Mouse (Mus musculus) hindbrain, embryonic 14.5 days (tissue): ENCODE measurements around the gene Tspan31. TPM values are rescaled to one million over a fixed set of nuclear protein-coding genes. Genes with fewer than 3 reads are reported as not detected.
A peak's percentile ranks its signal among the peaks of the same experiment; 100 is the strongest.
"Not testable (repeated sequence)": the region's sequence is repeated elsewhere in the genome, so short reads cannot be mapped to it uniquely, and the experiment has no call there.

Experiments used
- ATAC-seq: fragments of 200-750 bp; cut with Nextera tagmentation; 2 replicates; pipeline ENCODE4 v1.8.0; 2017; ENCODE audit warnings: moderate number of reproducible peaks, mild to moderate bottlenecking, moderate TSS enrichment, moderate library complexity; ENCODE audit not compliant: low FRiP score
- DNase-seq: peaks from one replicate; pipeline ENCODE4 v3.0.0-alpha.2; 2015; ENCODE audit warnings: low spot score
- H3K27ac ChIP-seq: fragments of 300-500 bp; sonication (generic); 2 replicates; pipeline ENCODE4 v1.5.1; 2014; ENCODE audit warnings: mild to moderate bottlenecking, moderate library complexity
- H3K27me3 ChIP-seq: fragments of 300-500 bp; sonication (generic); 2 replicates; pipeline ENCODE4 v1.6.1; 2014; ENCODE audit warnings: mild to moderate bottlenecking, low read length, mixed read lengths; ENCODE audit not compliant: control insufficient read depth, insufficient read depth
- H3K36me3 ChIP-seq: fragments of 300-500 bp; sonication (generic); replicated peaks from 2 replicates; pipeline ENCODE4 v1.6.1; 2014; ENCODE audit not compliant: control insufficient read depth, insufficient read depth
- H3K4me1 ChIP-seq: fragments of 300-500 bp; sonication (generic); replicated peaks from 2 replicates; pipeline ENCODE4 v1.6.1; 2014; ENCODE audit warnings: antibody characterized with exemption, low read length, mixed read lengths; ENCODE audit not compliant: control insufficient read depth, insufficient read depth
- H3K4me2 ChIP-seq: fragments of 300-500 bp; sonication (generic); replicated peaks from 2 replicates; pipeline ENCODE4 v1.6.1; 2014; ENCODE audit warnings: mild to moderate bottlenecking, moderate library complexity
- H3K4me3 ChIP-seq: fragments of 300-500 bp; sonication (generic); replicated peaks from 2 replicates; pipeline ENCODE4 v1.5.1; 2014; ENCODE audit warnings: mild to moderate bottlenecking, low read length
- H3K9ac ChIP-seq: fragments of 300-500 bp; sonication (generic); 2 replicates; pipeline ENCODE4 v1.6.1; 2014
- H3K9me3 ChIP-seq: fragments of 300-500 bp; sonication (generic); 2 replicates; pipeline ENCODE4 v1.6.1; 2016; ENCODE audit warnings: low read length; ENCODE audit not compliant: control insufficient read depth
- WGBS: fragments of 180-500 bp; shearing (Covaris S2); extraction: QIAGEN DNeasy Blood & Tissue Kit; methylation state at CpG from one replicate; pipeline ENCODE4 v1.1.7; 2014; 5-methylcytosine and 5-hydroxymethylcytosine counted together
- polyA plus RNA-seq: library from polyadenylated mRNA; unstranded; fragments of >200 nt; fragmentation: Nextera tagmentation; extraction: Ambion mirVana; gene quantifications from 2 replicates; pipeline ENCODE4 v1.2.1, GENCODE M21; 2014

The Tspan31 gene
- polyA plus RNA-seq, 1 experiment from 2014 or later: 83.3 TPM

DNA sequence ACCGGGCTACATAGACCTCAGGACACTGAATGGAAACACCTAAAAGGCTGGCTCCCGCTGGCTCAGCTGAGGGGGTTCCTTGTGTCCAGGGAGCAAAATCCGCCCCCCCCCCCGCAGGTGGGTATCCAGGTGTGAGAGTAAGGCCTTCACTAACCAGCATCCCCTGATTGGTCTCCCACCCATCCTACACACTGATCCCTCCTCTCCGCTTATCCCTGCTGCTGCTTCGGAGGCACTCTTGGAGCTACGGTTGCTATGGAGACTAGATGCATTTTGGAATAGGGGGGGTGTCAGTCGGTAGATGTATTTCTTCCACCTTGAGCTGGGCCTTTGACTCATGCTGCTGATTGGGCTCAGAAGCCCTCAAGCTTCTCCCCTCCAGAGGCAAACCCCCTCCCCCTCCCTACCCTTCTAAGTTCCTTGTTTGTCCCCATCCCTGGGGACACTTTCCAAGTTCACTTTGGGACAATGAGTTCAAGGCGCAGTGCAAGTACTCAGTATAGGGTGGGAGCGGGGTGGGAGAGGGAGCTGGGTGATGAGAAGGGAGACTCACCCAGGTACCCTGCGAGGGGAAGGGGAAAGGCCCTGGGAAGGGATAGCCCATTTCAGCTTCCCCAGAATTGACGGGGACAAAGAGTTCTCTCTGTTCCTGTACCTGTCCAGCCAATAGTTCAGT, 8.1 kb upstream of the Tspan31 start:
- ATAC-seq (peak; percentile 51), DNase-seq (no peak)
- H3K9me3 ChIP-seq: no peaks in the 10 kb centered on the region
- peak overlapping the region; percentile 95 for H3K4me2 ChIP-seq
- peak overlapping the region; percentile 45 for H3K9ac ChIP-seq
- peak overlapping the region; percentile 47 for H3K4me3 ChIP-seq
- H3K27ac ChIP-seq: peak overlapping the region; percentile 90
- 0 out of 2 replicates have a peak, but pooled peaks cover 7% of the 10 kb centered on the region for H3K36me3 ChIP-seq
- 1% methylated on average over 11 of the region's 12 CpGs for WGBS
- H3K27me3 ChIP-seq: peaks cover 12% of the 10 kb centered on the region
- H3K4me1 ChIP-seq: peaks cover 40% of the 10 kb centered on the region

- Histone ChIP-seq H3K9me3 (no peaks in the 10 kb centered on the region), H3K27me3 (peaks cover 12% of the 10 kb centered on the region), H3K27ac (peak overlapping the region; percentile 90), H3K4me3 (peak overlapping the region; percentile 47), H3K4me1 (peaks cover 40% of the 10 kb centered on the region), H3K36me3 (0 out of 2 replicates have a peak, but pooled peaks cover under 1% of the 10 kb centered on the region), H3K4me2 (peak overlapping the region; percentile 95), H3K9ac (peak overlapping the region; percentile 45)
- no peak for DNase-seq
- no peak for ATAC-seq
- 5% methylated on average over 10 of the region's 10 CpGs for WGBS
These were observed 7.5 kb upstream of the Tspan31 start for GRCm38 (mm10) chr10:127077515-127077914.

DNA sequence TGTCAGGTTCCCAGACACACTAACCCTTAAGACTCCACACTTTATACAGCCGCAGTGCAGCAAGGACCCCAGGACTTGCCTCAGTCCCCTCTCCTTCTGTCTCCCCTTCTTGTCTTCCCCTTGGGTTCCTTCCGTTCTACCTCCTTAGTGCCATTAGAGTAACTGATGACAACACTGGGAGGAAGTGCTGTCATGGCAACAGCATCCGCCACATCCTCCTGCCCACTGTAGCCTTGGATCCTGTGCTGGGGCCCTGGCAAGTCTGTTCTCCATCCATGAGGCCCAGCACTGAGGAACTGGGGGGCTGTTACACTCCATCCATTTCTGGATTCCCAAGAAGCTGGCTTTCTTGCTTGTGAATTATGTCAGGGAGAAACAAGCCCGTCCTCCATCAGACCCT, 6.0 kb upstream of the Tspan31 start:
- Histone ChIP-seq H3K27me3 (peaks cover 12% of the 10 kb centered on the region), H3K9me3 (no peaks in the 10 kb centered on the region), H3K9ac (0 out of 2 replicates have a peak overlapping the region, but pooled peaks have one; percentile 11), H3K4me3 (no peak overlapping the region), H3K27ac (no peak overlapping the region), H3K36me3 (no peaks in the 10 kb centered on the region), H3K4me2 (no peak overlapping the region; the same call in 1 of the 2 replicates), H3K4me1 (peaks cover 31% of the 10 kb centered on the region)
- WGBS: 36% methylated on average over 4 of the region's 4 CpGs
- no peak for DNase-seq
- ATAC-seq: no peak

DNA sequence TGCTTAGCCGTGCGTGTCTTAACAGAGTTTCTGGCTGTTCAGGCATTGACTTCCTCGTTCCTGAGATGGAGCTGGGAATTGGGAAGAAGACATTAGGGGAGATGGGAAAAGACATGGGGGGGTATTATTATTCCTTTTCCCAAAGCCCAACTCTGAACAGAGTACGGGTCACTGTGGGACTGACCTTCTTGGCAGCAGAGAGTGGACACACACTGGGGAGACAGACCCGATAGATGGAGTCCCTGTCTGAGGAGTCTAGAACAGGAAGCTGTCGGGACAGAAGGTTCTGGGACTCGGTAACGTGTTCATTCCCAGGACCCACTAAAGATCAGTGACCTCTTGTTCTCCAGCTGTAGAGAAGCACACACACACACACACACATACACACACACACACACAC, 5.6 kb upstream of the Tspan31 start:
- H3K4me3 ChIP-seq: no peak overlapping the region
- H3K4me2 ChIP-seq: no peak overlapping the region
- no peak for DNase-seq
- peaks cover 31% of the 10 kb centered on the region for H3K4me1 ChIP-seq
- no peaks in the 10 kb centered on the region for H3K36me3 ChIP-seq
- no peak overlapping the region for H3K27ac ChIP-seq
- no peak overlapping the region for H3K9ac ChIP-seq
- ATAC-seq: no peak
- 81% methylated on average over 8 of the region's 8 CpGs for whole genome bisulfite sequencing
- H3K9me3 ChIP-seq: no peaks in the 10 kb centered on the region
- peaks cover 9% of the 10 kb centered on the region for H3K27me3 ChIP-seq

GRCm38 (mm10) chr10:127075080-127075479, 5.0 kb upstream of the Tspan31 start, which contains the start of gene Agap2:
TSS of gene Agap2 (plus strand) at chr10:127075284.
- Histone ChIP-seq H3K4me3 (no peak within 1 kb of the TSS), H3K4me2 (no peak within 1 kb of the TSS), H3K36me3 (no peaks in the 10 kb centered on the region), H3K9me3 (no peaks in the 10 kb centered on the region), H3K27ac (no peak within 1 kb of the TSS), H3K9ac (0 out of 2 replicates have a peak within 1 kb of the TSS, but pooled peaks have one; percentile 11), H3K4me1 (peaks cover 25% of the 10 kb centered on the region), H3K27me3 (peaks cover 4% of the 10 kb centered on the region; the same call in 1 of the 2 replicates)
- no peak for ATAC-seq
- no peak for DNase-seq
- 73% methylated on average over 9 of the region's 9 CpGs for WGBS

- no peak overlapping the region for H3K4me3 ChIP-seq
- WGBS: 98% methylated on average over 1 of the region's 1 CpGs
- peaks cover 28% of the 10 kb centered on the region for H3K4me1 ChIP-seq
- ATAC-seq (no peak), DNase-seq (no peak)
- H3K36me3 ChIP-seq: peaks cover under 1% of the 10 kb centered on the region; the same call in 1 of the 2 replicates
- H3K4me2 ChIP-seq: no peak overlapping the region
- H3K27me3 ChIP-seq: no peaks in the 10 kb centered on the region
- no peak overlapping the region for H3K27ac ChIP-seq
- H3K9ac ChIP-seq: no peak overlapping the region
- H3K9me3 ChIP-seq: no peaks in the 10 kb centered on the region
These were observed 3.9 kb upstream of the Tspan31 start for GRCm38 (mm10) chr10:127073981-127074380.

DNA sequence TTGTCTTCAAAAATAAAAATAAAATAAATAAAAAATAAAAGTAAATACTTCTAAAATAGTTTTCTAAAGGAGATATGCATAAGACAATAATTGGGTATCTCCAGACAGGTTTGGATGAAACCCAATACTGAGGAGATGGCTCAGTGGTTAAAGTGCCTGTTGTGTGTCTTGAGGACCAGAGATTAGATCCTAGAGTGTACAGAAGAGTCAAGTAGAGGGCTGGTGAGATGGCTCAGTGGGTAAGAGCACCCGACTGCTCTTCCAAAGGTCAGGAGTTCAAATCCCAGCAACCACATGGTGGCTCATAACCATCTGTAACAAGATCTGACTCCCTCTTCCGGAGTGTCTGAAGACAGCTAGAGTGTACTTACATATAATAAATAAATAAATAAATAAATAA, 2.9 kb upstream of the Tspan31 start:
- not testable (repeated sequence) for H3K27me3 ChIP-seq, H3K9me3 ChIP-seq, H3K9ac ChIP-seq, ATAC-seq, DNase-seq, H3K4me2 ChIP-seq, H3K27ac ChIP-seq, H3K4me3 ChIP-seq
- Histone ChIP-seq H3K36me3 (peaks cover 11% of the 10 kb centered on the region), H3K4me1 (peaks cover 31% of the 10 kb centered on the region)
- WGBS: 87% methylated on average over 2 of the region's 2 CpGs

GRCm38 (mm10) chr10:127072270-127072669, 2.2 kb upstream of the Tspan31 start:
- not testable (repeated sequence) for DNase-seq, H3K4me3 ChIP-seq, H3K27me3 ChIP-seq, ATAC-seq, H3K9ac ChIP-seq, H3K9me3 ChIP-seq, H3K4me2 ChIP-seq, H3K27ac ChIP-seq
- peaks cover 24% of the 10 kb centered on the region for H3K4me1 ChIP-seq
- WGBS: 90% methylated on average over 4 of the region's 4 CpGs
- H3K36me3 ChIP-seq: peaks cover 18% of the 10 kb centered on the region

- H3K9me3 ChIP-seq: no peaks in the 10 kb centered on the region
- H3K27me3 ChIP-seq: no peaks in the 10 kb centered on the region
- no peak overlapping the region for H3K27ac ChIP-seq
- H3K4me1 ChIP-seq: peaks cover 20% of the 10 kb centered on the region
- ATAC-seq: no peak
- H3K36me3 ChIP-seq: peaks cover 29% of the 10 kb centered on the region
- peak overlapping the region; percentile 57 for H3K4me3 ChIP-seq
- DNase-seq: no peak
- WGBS: 80% methylated on average over 9 of the region's 9 CpGs
- peak overlapping the region; percentile 73 for H3K4me2 ChIP-seq
- H3K9ac ChIP-seq: peak overlapping the region; percentile 71
These were observed 1.1 kb upstream of the Tspan31 start for GRCm38 (mm10) chr10:127071203-127071602.
